Mouse (Mus musculus) kidney, adult 11 months (tissue): ENCODE measurements around the gene 6430550D23Rik.

ENCODE experiments used
- DNase-seq: peaks from one replicate; pipeline ENCODE4 v3.0.0; 2022

Gene 6430550D23Rik

GRCm38 (mm10) chr2:156007888-156008532, at the start of gene 6430550D23Rik, which contains the start of gene Ergic3:
Gene 6430550D23Rik (minus strand): TSS chr2:156007977.
Gene Ergic3 (plus strand): TSS chr2:156008045.
- peak; percentile 100 for DNase-seq

- DNase-seq = no peak
These were observed 45.0 kb upstream of the 6430550D23Rik start, which contains the start of gene Fer1l4 for GRCm38 (mm10) chr2:156052816-156053215. Gene Fer1l4 (minus strand): TSS chr2:156052947.

- no peak for DNase-seq
These were observed 40.2 kb upstream of the 6430550D23Rik start for GRCm38 (mm10) chr2:156047929-156048328.

DNA sequence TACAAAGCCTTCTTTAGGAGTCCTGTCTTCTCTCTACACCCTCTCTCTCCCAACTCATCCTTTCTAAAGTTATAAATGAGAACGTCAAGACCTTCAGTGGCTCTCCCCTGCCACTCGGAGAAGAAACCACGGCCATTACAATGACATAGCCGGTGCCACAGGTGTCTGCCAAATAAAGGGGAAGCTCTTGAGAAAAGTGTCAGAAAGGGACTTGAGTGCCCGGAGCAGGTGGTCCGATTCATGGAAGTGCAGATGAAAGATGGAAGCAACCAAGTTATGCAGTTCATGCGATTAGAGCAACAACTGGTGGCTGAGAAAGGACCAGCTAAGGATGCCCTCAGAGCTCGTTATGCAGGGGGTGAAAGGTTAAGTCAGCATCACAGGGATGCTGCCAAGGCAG, 35.1 kb upstream of the 6430550D23Rik start:
- DNase-seq = no peak

DNA sequence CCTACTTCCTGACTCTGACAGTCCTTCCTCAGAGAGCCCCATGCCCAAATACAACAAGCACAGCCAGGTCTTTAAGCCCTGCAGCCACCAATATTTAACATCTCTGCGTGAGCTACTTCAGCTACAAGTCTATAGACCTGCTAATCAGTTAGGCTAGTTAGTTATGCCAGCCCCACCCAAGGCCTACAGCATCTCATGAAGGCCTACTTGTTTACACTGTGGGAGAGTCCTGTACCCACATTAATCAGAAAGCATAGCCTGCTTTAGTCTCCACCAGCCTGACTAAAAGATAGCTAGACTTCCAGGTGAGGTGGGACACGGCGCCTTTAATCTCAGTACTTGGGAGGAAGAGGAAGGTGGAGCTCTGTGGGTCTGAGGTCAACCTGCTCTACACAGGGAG, 31.6 kb upstream of the 6430550D23Rik start:
- no peak for DNase-seq

DNA sequence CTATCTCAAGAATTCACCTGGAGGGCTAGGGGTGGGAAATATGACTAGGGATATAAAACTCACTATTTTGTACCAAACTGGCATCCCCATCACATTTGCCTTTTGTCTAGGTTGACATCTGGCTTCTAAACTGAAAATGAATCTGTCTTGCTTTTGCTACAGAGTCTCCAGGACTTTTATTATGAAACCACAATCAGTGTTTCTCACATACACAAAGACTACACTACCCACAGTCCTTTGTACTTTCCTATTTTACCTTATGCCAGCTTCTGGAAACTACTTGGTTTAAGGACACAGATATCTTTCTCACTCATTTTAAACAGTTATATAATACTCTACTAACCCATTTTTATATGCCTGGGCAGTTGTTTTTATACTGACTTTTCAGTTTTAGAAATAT, 17.7 kb upstream of the 6430550D23Rik start:
- DNase-seq = no peak

GRCm38 (mm10) chr2:156021765-156022164, 14.0 kb upstream of the 6430550D23Rik start:
- DNase-seq = no peak

DNA sequence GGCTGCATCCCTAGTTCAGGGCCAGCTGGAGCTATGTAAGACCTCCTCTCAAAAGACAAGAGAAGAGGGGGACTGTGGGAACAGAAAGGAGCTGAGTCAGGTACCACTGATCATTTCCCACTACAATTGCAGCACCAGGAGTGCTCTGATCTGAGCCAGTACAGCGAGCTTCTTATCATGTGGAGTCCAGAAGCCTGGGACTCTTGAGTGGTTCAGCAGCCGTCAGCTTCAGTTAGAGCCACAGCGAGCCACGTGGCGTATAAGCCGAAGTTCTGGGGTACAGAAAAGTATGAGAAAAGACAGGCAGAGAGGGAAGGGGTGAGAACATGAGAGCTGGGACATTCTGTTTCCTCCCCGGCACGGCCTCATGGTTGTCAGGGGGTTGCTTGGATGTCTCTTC, 13.4 kb upstream of the 6430550D23Rik start:
- DNase-seq = no peak

DNA sequence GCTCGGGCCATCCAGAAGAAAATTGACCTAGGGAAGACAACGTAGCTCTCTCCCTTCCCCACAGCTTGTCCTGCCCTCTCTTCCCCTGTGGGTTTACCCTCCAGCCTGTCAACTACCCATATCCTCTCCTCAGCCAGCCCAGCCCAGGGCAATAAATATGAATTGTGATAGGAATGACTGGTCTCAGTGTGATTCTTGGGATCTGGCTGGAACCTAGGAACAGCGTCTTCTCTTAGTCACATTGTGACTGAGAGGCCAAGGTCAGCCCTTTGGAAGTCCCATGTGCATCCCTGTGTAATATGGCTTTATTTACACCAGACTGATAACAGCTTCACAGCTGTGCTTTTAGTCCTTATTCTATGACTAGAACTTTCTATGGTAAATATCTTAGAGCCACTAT, 10.3 kb upstream of the 6430550D23Rik start:
- no peak for DNase-seq

DNA sequence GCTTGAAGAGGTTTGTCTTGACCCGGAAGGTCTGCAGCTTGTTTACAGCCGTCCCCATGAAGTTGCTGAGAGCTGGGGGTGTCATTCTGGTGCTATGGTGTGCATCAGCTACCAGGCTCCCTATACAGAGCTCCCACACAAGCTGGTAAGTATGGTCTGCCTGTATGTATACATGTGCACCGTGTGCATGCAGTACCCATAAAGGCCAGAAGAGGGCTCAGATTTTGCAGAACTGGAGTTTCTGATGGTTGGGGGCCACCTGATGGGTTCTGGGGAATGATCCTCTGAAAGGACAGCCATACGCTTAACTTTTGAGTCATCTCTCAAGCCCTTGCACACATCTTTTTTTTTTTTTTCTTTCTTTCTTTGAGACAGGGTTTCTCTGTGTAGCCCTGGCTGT, 2.4 kb downstream of the 6430550D23Rik start:
- DNase-seq = no peak

- DNase-seq = peak; percentile 87
These were observed 15.9 kb downstream of the 6430550D23Rik start for GRCm38 (mm10) chr2:155991863-155992321.

DNA sequence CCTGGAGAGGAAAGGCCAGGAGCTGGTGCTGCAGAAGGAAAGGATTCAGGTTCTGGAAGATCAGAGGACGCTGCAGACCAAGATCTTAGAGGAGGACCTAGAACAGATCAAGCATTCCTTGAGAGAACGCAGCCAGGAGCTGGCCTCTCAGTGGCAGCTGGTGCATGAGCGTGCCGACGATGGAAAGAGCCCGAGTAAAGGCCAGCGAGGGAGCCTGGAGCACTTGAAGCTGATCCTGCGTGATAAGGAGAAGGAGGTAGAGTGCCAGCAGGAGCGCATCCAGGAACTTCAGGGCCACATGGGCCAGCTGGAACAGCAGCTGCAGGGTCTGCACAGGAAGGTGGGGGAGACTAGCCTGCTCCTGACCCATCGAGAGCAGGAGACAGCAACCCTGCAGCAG, 16.6 kb downstream of the 6430550D23Rik start:
- DNase-seq = no peak

DNA sequence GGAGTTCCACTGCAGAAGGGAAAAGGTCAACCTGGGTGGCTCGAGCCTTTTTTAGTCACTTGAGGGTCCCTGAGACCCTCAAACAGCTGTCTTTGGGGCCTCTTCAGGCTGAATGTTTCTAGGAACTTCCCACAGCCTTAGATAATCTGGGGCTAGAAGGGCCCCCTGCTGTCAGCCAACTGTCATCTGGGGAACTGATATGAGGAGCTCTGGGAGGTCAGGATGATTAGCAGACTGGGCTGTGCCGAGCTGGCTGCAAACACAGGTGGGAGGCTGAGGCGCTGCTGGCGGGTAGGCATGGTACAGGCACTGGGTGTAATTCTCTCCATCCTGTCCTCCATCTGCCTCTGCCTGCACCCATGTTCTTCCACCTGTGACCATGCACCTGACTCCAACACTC, 18.7 kb downstream of the 6430550D23Rik start:
- DNase-seq = no peak

- DNase-seq = no peak
These were observed 20.6 kb downstream of the 6430550D23Rik start for GRCm38 (mm10) chr2:155987131-155987530.

DNA sequence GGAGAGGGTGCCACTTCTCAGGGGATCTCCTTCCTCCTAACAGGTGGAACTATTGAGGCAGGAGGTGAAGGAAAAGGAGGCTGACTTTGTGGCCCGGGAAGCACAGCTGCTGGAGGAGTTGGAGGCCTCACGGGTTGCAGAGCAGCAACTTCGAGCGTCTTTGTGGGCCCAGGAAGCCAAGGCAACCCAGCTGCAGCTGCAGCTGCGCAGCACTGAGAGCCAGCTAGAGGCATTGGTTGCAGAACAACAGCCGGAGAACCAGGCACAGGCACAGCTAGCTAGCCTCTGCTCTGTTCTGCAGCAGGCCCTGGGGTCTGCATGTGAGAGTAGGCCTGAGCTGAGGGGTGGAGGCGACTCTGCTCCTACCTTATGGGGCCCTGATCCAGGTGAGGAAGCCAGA, 22.0 kb downstream of the 6430550D23Rik start:
- no peak for DNase-seq

DNA sequence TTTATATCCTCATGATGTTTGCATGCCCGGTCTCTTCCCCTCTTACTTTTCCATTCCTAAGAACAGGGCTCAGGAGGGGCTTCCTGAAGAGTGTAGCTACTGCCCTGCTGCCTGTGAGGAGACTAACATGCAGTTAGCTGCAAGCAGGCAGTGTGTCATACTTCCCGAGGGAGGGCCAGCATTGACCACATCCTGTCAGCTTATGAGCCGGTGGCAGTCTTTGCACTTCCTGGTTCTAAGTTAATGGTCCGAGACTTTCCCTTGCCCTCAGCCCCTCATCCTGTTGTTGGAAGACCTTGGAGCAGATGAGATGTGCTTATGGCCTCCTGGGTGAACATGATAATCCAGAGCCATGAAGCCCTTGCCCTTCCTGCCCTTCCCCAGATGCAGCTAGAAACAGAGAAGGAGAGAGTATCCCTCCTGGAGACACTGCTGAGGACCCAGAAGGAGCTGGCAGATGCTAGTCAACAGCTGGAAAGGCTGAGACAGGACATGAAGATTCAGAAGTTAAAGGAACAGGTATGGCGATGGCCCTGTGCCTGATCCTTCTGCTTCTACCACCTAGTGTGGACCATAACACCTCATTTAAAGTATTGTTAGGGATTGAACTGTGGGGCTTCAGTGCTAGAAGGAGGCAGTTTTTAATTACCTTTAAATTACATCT, 28.3 kb downstream of the 6430550D23Rik start:
- peak; percentile 23 for DNase-seq

DNA sequence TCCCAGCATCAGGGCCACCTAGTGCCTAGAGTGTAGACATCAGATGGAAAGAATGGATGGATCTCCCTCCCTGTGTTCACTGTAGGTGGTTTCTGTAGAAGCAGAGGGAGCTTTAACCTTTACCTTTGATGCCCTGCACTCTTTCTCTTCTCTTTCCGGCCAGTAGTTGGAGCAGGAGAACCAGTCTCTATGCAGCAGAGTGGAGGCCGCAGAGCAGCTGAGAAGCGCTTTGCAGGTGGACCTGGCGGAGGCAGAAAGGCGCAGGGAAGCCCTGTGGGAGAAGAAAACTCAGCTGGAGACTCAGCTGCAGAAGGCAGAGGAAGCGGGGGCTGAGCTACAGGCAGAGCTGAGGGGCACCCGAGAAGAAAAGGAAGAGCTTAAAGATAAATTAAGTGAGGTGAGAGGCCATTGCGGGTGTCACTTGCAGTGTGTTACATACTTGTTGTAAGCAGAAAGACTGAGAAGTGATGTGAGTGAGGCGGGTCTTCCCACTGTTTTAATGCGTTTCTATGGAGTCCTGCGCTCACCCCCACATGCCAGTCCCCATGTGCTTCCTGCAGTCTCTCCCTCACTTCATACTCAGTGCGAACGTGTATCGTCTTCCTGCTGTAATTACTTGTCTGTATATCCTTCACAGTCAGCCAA, 33.6 kb downstream of the 6430550D23Rik start:
- no peak for DNase-seq

GRCm38 (mm10) chr2:155973348-155973747, 34.4 kb downstream of the 6430550D23Rik start:
- no peak for DNase-seq

DNA sequence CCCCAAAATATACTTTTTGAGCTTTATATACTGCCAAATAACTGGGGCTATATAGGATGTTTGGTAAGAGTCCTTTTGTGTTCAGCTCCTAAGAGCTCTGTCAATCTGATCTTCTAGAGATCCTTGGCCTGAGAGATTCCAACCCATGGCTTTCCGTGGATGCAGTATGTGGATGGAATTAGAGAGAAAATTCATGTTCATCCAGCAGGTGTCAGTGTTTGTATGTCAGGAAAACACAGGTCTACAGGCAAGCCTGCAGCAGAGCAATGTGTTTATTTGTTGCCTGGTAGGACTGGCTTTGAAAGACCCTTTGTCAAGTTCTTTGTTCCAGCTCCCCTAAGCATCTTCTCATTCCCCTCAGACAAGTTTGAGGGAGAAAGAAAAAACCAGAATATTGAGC, 44.8 kb downstream of the 6430550D23Rik start:
- no peak for DNase-seq

DNA sequence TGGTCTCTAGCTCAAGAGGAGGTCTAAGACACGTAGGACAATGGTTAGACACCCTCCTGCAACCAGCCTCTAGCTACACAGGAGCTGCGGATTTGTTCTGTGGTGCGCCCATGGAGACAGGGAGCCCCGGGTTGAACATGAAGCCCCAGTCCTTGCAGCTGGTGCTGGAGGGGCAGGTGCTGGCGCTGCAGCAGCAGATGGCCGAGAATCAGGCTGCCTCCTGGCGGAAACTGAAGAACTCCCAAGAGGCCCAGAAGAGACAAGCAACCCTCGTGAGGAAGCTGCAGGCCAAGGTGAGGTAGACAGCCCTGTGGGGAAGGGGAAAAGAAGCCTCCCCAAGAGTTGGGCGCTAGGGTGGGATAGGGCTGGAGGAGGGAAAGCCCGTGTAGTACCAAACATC, 45.9 kb downstream of the 6430550D23Rik start:
- no peak for DNase-seq

DNA sequence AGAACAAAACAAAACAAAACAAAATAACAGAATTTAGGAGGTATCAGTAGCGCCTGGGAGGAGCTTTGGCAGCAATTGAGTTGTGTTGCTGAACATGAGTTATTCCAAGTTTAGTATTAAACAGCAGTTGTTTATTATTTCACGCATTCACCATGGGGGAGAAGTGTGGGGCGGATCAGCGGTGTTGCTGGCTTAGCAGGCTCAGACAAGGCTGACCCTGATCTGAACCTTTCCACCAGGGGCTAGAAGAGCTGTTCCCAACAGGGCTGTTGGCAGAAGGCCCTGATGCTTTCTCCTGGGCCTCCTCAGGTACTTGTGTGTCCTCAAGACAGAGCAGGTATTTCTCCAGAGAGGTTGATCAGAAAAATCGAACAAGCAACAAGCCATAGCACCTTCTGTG, 47.8 kb downstream of the 6430550D23Rik start:
- DNase-seq = peak; percentile 48

GRCm38 (mm10) chr2:155956134-155957059, 51.4 kb downstream of the 6430550D23Rik start, which contains the start of gene Cep250:
Gene Cep250 (plus strand): TSS chr2:155956458.
- DNase-seq = peak; percentile 89

DNA sequence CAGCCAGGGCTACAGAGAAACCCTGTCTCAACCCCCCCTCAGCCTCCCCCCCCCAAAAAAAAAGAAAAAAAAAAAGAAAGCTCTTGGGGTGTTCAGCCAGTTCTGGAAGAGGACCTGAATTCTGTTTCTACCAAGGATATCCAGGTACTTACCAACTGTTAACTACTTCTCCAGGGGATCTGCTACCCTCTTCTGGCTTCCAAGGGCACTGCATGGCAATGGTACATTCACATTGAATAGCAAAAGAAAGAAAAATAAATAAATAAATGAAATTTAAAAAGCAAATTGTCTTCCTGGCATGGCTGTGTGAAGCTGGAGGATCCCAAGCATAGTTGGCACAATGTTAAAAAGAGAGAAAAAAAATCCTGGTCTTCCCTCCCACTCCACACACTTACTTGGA, 55.8 kb downstream of the 6430550D23Rik start:
- peak; percentile 77 for DNase-seq
